Mouse (Mus musculus) embryonic facial prominence, embryonic 13.5 days (tissue): ENCODE results near the gene Wdr74. TPM values are rescaled to one million over a fixed set of nuclear protein-coding genes. Genes with fewer than 3 reads are reported as not detected.
"Not testable (repeated sequence)": the region's sequence is repeated elsewhere in the genome, so short reads cannot be mapped to it uniquely, and the experiment has no call there.

Source experiments
- ATAC-seq: fragments of 200-750 bp; cut with Nextera tagmentation; 2 replicates; pipeline ENCODE4 v1.8.0; 2017; ENCODE audit warnings: low read depth; ENCODE audit not compliant: insufficient number of reproducible peaks, insufficient read depth, low FRiP score, low TSS enrichment
- H3K27ac ChIP-seq: fragments of 300-500 bp; sonication (generic); 2 replicates; pipeline ENCODE4 v1.5.1; 2015; ENCODE audit warnings: moderate library complexity, mild to moderate bottlenecking, inconsistent platforms
- H3K27me3 ChIP-seq: fragments of 300-500 bp; sonication (generic); 2 replicates; pipeline ENCODE4 v1.6.1; 2015; ENCODE audit warnings: mild to moderate bottlenecking, inconsistent platforms
- H3K36me3 ChIP-seq: fragments of 300-500 bp; sonication (generic); 2 replicates; pipeline ENCODE4 v1.6.1; 2015; ENCODE audit warnings: mild to moderate bottlenecking, inconsistent platforms
- H3K4me1 ChIP-seq: fragments of 300-500 bp; sonication (generic); 2 replicates; pipeline ENCODE4 v1.6.1; 2015; ENCODE audit warnings: inconsistent platforms
- H3K4me2 ChIP-seq: fragments of 300-500 bp; sonication (generic); 2 replicates; pipeline ENCODE4 v1.6.1; 2015; ENCODE audit warnings: moderate library complexity, mild to moderate bottlenecking, inconsistent platforms
- H3K4me3 ChIP-seq: fragments of 300-500 bp; sonication (generic); 2 replicates; pipeline ENCODE4 v1.5.1; 2015; ENCODE audit warnings: mild to moderate bottlenecking, inconsistent platforms
- H3K9ac ChIP-seq: fragments of 300-500 bp; sonication (generic); 2 replicates; pipeline ENCODE4 v1.6.1; 2015; ENCODE audit warnings: mild to moderate bottlenecking, inconsistent platforms
- H3K9me3 ChIP-seq: fragments of 300-500 bp; sonication (generic); 2 replicates; pipeline ENCODE4 v1.6.1; 2016; ENCODE audit warnings: inconsistent platforms
- WGBS: fragments of 180-500 bp; shearing (Covaris S2); methylation state at CpG from one replicate; pipeline ENCODE4 v1.1.7; 2015; ENCODE audit warnings: mixed read lengths; 5-methylcytosine and 5-hydroxymethylcytosine counted together
- polyA plus RNA-seq: library from polyadenylated mRNA; unstranded; fragments of >200 nt; fragmentation: Nextera tagmentation; extraction: Ambion mirVana; gene quantifications from 2 replicates; pipeline ENCODE4 v1.2.1, GENCODE M21; 2015

Gene Wdr74
- polyA plus RNA-seq, 1 experiment from 2014 or later, result 100 TPM

GRCm38 (mm10) chr19:8728335-8729099 is 7.1 kb upstream of the Wdr74 start:
- Histone ChIP-seq H3K4me1 (peaks cover 21% of the 10 kb centered on the region), H3K36me3 (peaks cover 27% of the 10 kb centered on the region)
- not testable (repeated sequence) for H3K27me3 ChIP-seq, ATAC-seq, H3K4me3 ChIP-seq, H3K9ac ChIP-seq, H3K9me3 ChIP-seq, H3K4me2 ChIP-seq, H3K27ac ChIP-seq
- 34% methylated on average over 3 of the region's 3 CpGs for WGBS

DNA sequence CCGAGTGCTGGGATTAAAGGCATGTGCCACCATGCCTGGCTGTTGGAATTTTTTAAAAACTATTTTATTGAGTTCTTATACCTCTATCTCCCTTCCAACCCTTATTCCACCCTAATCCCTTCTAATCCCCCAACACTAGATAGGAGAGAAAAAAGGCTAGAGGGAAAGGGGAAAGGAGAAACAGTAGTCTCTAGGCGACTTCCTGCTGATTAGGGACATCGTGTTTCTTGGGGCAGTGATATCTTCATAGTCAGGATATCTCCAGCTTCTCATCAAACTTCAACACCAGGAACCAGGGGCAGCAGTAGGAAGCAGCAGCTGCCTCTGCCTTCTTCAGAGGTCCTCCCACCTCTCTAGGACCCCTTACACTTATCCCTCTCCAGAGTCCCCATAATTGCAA is 1.3 kb upstream of the Wdr74 start:
- H3K4me1 ChIP-seq, result peaks cover 12% of the 10 kb centered on the region
- H3K4me2 ChIP-seq, result no peak overlapping the region
- ATAC-seq, result no peak
- 78% methylated on average over 3 of the region's 3 CpGs for WGBS
- H3K9me3 ChIP-seq, result no peaks in the 10 kb centered on the region
- no peaks in the 10 kb centered on the region for H3K27me3 ChIP-seq
- H3K36me3 ChIP-seq, result peaks cover 20% of the 10 kb centered on the region
- no peak overlapping the region for H3K27ac ChIP-seq
- no peak overlapping the region for H3K4me3 ChIP-seq
- no peak overlapping the region for H3K9ac ChIP-seq

GRCm38 (mm10) chr19:8736160-8736467 is 487 bp downstream of the Wdr74 start:
- ATAC-seq, result no peak; the same call in 1 of the 2 replicates
- Histone ChIP-seq H3K4me2 (peak overlapping the region; percentile 83), H3K4me3 (peak overlapping the region; percentile 92), H3K27me3 (no peaks in the 10 kb centered on the region), H3K27ac (peak overlapping the region; percentile 76), H3K9me3 (no peaks in the 10 kb centered on the region), H3K9ac (peak overlapping the region; percentile 87), H3K4me1 (peaks cover 20% of the 10 kb centered on the region), H3K36me3 (peaks cover 36% of the 10 kb centered on the region)
- WGBS, result 2% methylated on average over 11 of the region's 11 CpGs

DNA sequence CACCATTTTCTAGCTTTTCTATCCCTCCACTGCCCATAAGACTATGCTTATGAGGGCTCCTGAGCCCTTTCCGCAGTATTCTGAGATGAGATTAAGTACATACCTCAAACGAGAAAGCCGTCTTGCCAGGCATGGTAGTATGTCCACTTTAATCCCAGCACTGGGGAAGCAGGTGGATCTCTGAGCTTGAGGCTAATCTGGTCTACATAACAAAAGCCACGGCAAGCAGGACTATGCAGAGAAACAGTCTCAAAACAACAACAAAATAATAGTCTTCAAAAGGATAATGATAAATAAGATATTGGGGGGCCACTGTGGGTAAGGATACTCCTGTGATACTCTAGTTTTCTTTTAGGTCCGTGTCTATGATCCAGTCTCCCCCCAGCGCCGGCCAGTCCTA is 3.3 kb downstream of the Wdr74 start:
- Histone ChIP-seq H3K9me3 (no peaks in the 10 kb centered on the region), H3K4me3 (no peak overlapping the region), H3K36me3 (peaks cover 48% of the 10 kb centered on the region), H3K4me1 (peaks cover 30% of the 10 kb centered on the region), H3K4me2 (no peak overlapping the region), H3K27ac (no peak overlapping the region), H3K9ac (no peak overlapping the region), H3K27me3 (no peaks in the 10 kb centered on the region)
- ATAC-seq, result no peak
- 92% methylated on average over 7 of the region's 7 CpGs for WGBS

DNA sequence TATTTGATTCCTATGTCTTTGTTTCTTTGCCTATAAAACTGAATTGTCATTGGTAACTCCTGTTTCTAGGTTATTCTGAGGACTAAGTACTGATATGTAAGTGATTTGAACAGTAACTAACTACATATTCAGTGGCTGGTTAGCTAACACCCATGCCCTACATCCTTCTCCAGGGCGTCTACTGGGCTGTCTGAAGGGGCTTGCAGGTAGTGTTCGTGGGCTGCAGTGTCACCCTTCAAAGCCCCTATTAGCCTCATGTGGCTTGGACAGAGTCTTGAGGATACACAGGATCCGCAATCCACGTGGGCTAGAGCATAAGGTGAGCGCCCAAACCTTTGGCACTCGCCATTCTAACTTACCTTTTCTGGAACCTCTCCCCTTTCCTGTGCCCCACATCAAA is 4.0 kb downstream of the Wdr74 start:
- ATAC-seq, result no peak
- WGBS, result 89% methylated on average over 6 of the region's 6 CpGs
- no peak overlapping the region for H3K4me3 ChIP-seq
- H3K27me3 ChIP-seq, result no peaks in the 10 kb centered on the region
- H3K4me1 ChIP-seq, result peaks cover 30% of the 10 kb centered on the region
- H3K36me3 ChIP-seq, result peaks cover 56% of the 10 kb centered on the region
- no peak overlapping the region for H3K9ac ChIP-seq
- no peak overlapping the region for H3K27ac ChIP-seq
- no peak overlapping the region for H3K4me2 ChIP-seq
- no peaks in the 10 kb centered on the region for H3K9me3 ChIP-seq

GRCm38 (mm10) chr19:8740603-8741002 is 5.0 kb downstream of the Wdr74 start, which contains the start of gene 1700092M07Rik:
TSS of gene 1700092M07Rik (plus strand) at chr19:8740718.
- Histone ChIP-seq H3K4me3 (peak within 1 kb of the TSS; percentile 96), H3K4me2 (peak within 1 kb of the TSS; percentile 94), H3K9me3 (no peaks in the 10 kb centered on the region), H3K9ac (peak within 1 kb of the TSS; percentile 97), H3K36me3 (peaks cover 65% of the 10 kb centered on the region), H3K27ac (peak within 1 kb of the TSS; percentile 98), H3K27me3 (no peaks in the 10 kb centered on the region), H3K4me1 (peaks cover 25% of the 10 kb centered on the region)
- WGBS, result 66% methylated on average over 14 of the region's 14 CpGs
- no peak for ATAC-seq

- peak within 1 kb of the TSS; percentile 98 for H3K27ac ChIP-seq
- peak; percentile 97 for ATAC-seq
- H3K4me1 ChIP-seq, result peaks cover 25% of the 10 kb centered on the region
- peak within 1 kb of the TSS; percentile 94 for H3K4me2 ChIP-seq
- peak within 1 kb of the TSS; percentile 97 for H3K9ac ChIP-seq
- H3K9me3 ChIP-seq, result no peaks in the 10 kb centered on the region
- no peaks in the 10 kb centered on the region for H3K27me3 ChIP-seq
- peaks cover 72% of the 10 kb centered on the region for H3K36me3 ChIP-seq
- peak within 1 kb of the TSS; percentile 96 for H3K4me3 ChIP-seq
- under 1% methylated on average over 36 of the region's 36 CpGs for WGBS
These were observed 5.7 kb downstream of the Wdr74 start, which contains the start of gene Stx5a for GRCm38 (mm10) chr19:8741243-8741869. TSS of gene Stx5a (plus strand) at chr19:8741413.

DNA sequence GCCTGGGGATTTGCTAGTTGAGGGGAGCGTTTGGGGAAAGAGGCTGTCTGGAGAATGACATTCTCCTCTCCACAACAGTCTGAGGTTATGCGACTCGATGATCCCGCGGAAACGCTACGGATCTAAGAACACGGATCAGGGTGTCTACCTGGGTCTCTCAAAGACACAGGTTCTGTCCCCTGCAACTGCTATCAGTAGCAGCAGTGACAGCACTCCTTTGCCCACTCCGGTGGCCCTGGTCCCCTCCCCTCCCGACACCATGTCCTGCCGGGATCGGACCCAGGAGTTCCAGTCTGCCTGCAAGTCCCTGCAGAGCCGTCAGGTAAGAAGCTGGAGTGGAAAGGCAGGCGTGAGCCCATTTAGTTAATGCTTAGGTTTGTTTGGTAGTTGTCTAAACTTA is 6.5 kb downstream of the Wdr74 start:
- Histone ChIP-seq H3K4me1 (peaks cover 19% of the 10 kb centered on the region), H3K9me3 (no peaks in the 10 kb centered on the region), H3K27ac (peak overlapping the region; percentile 98), H3K36me3 (peaks cover 80% of the 10 kb centered on the region), H3K4me3 (peak overlapping the region; percentile 96), H3K4me2 (peak overlapping the region; percentile 94), H3K9ac (peak overlapping the region; percentile 97), H3K27me3 (no peaks in the 10 kb centered on the region)
- ATAC-seq, result no peak
- WGBS, result 18% methylated on average over 14 of the region's 14 CpGs

GRCm38 (mm10) chr19:8745382-8745781 is 9.8 kb downstream of the Wdr74 start:
- Histone ChIP-seq H3K27me3 (no peaks in the 10 kb centered on the region), H3K9me3 (no peaks in the 10 kb centered on the region), H3K9ac (no peak overlapping the region), H3K36me3 (peaks cover 81% of the 10 kb centered on the region), H3K27ac (no peak overlapping the region), H3K4me2 (no peak overlapping the region), H3K4me3 (no peak overlapping the region), H3K4me1 (peaks cover 16% of the 10 kb centered on the region)
- 98% methylated on average over 1 of the region's 1 CpGs for WGBS
- ATAC-seq, result no peak

DNA sequence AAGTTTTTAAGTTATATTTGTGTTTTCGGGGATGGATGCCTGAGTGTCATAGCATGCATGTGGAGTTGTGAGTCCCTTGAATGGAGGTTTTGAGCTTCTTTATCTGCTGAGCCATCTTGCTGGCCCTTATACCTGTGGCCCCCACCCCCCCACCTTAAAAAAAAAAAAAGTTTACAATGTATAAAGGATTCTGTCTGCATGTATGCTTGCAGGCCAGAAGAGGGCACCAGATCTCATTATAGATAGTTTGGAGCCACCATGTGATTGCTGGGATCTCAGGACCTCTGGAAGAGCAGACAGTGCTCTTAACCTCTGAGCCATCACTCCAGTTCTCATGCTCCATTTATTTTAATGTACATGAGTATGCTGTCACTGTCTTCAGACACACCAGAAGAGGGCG is 11.7 kb downstream of the Wdr74 start:
- WGBS, result 71% methylated on average over 2 of the region's 2 CpGs
- Histone ChIP-seq H3K36me3 (peaks cover 95% of the 10 kb centered on the region), H3K27ac (no peak overlapping the region), H3K27me3 (no peaks in the 10 kb centered on the region), H3K4me2 (no peak overlapping the region), H3K9me3 (no peaks in the 10 kb centered on the region), H3K4me1 (peaks cover 8% of the 10 kb centered on the region), H3K4me3 (no peak overlapping the region), H3K9ac (no peak overlapping the region)
- ATAC-seq, result no peak

- peaks cover 23% of the 10 kb centered on the region for H3K4me1 ChIP-seq
- H3K27me3 ChIP-seq, result no peaks in the 10 kb centered on the region
- H3K9ac ChIP-seq, result no peak overlapping the region
- no peak overlapping the region for H3K27ac ChIP-seq
- H3K4me2 ChIP-seq, result peak overlapping the region; percentile 65
- 81% methylated on average over 3 of the region's 3 CpGs for WGBS
- H3K9me3 ChIP-seq, result no peaks in the 10 kb centered on the region
- ATAC-seq, result no peak
- peaks cover 48% of the 10 kb centered on the region for H3K36me3 ChIP-seq
- peak overlapping the region; percentile 96 for H3K4me3 ChIP-seq
These were observed 20.0 kb downstream of the Wdr74 start for GRCm38 (mm10) chr19:8755652-8756051.
